Mouse (Mus musculus) hematopoietic stem cell, adult 5-6 weeks (primary cell): ENCODE results near the gene Fry. TPM values are rescaled to one million over a fixed set of nuclear protein-coding genes. Genes with fewer than 3 reads are reported as not detected.

Experiments
- ATAC-seq, 2 experiments: fragments of 125-278 bp in 1 of 2; replicated peaks in 1 of 2; 2 replicates each; pipeline ENCODE4 v1.8.0; 2016 to 2017; ENCODE audit warnings: inconsistent platforms in 2 of 2, mild to moderate bottlenecking in 2 of 2, moderate number of reproducible peaks in 2 of 2, low read depth in 1 of 2, moderate TSS enrichment in 1 of 2; ENCODE audit not compliant: low FRiP score in 2 of 2, poor library complexity in 2 of 2, severe bottlenecking in 2 of 2, insufficient read depth in 1 of 2, low TSS enrichment in 1 of 2
- total RNA-seq: library from RNA; stranded (forward); fragments of 172-1452, 232-1000 nt; gene quantifications from 2 replicates; pipeline ENCODE4 v1.2.3, GENCODE M21; 2017

Fry gene
- total RNA-seq, 1 experiment from 2014 or later = 28.2 TPM

GRCm38 (mm10) chr5:150186676-150187075 lies 68.2 kb downstream of the Fry start:
- ATAC-seq = no peak; a peak in 1 of 4 replicates

- ATAC-seq = peak; percentile 21 to 27; a peak in 2 of 4 replicates
Measured at GRCm38 (mm10) chr5:150188031-150188430, 69.6 kb downstream of the Fry start.

- ATAC-seq = no peak
Measured at GRCm38 (mm10) chr5:150190454-150191358, 72.3 kb downstream of the Fry start.

- peak; percentile 66 to 83 for ATAC-seq
Measured at GRCm38 (mm10) chr5:150195514-150196210, 77.2 kb downstream of the Fry start.

GRCm38 (mm10) chr5:150196211-150196585 lies 77.8 kb downstream of the Fry start:
- peak; percentile 80 to 85 for ATAC-seq

- 0 out of 4 replicates have a peak, but pooled peaks of 1 of the 2 experiments have one; percentile 8 for ATAC-seq
Measured at GRCm38 (mm10) chr5:150196881-150197311, 78.5 kb downstream of the Fry start.

GRCm38 (mm10) chr5:150206749-150207148 lies 88.3 kb downstream of the Fry start:
- ATAC-seq = no peak

GRCm38 (mm10) chr5:150207596-150207995 lies 89.2 kb downstream of the Fry start:
- no peak for ATAC-seq

GRCm38 (mm10) chr5:150208009-150208408 lies 89.6 kb downstream of the Fry start:
- no peak for ATAC-seq

- ATAC-seq = no peak
Measured at GRCm38 (mm10) chr5:150214081-150214480, 95.6 kb downstream of the Fry start.

- ATAC-seq = peak in 1 of 2 experiments; percentile 74; a peak in 1 of 4 replicates
Measured at GRCm38 (mm10) chr5:150216066-150216465, 97.6 kb downstream of the Fry start.

- ATAC-seq = no peak
Measured at GRCm38 (mm10) chr5:150219457-150219856, 101.0 kb downstream of the Fry start.

- peak; percentile 71 to 87; a peak in 3 of 4 replicates for ATAC-seq
Measured at GRCm38 (mm10) chr5:150220333-150220732, 101.9 kb downstream of the Fry start.

GRCm38 (mm10) chr5:150221806-150222205 lies 103.4 kb downstream of the Fry start:
- ATAC-seq = no peak

GRCm38 (mm10) chr5:150223546-150224239 lies 105.2 kb downstream of the Fry start:
- no peak for ATAC-seq

- ATAC-seq = no peak
Measured at GRCm38 (mm10) chr5:150229086-150229485, 110.6 kb downstream of the Fry start.

- no peak for ATAC-seq
Measured at GRCm38 (mm10) chr5:150229776-150230175, 111.3 kb downstream of the Fry start.
